Mouse (Mus musculus) embryonic facial prominence, embryonic 12.5 days (tissue): ENCODE measurements at regions not wholly inside any gene's neighbourhood (a gene's known extent, or its start where the extent isn't known, plus 50 kb on each side); places are given as distances from the start of the nearest gene placed in this dataset.

Experiments used
- ATAC-seq: fragments of 200-750 bp; cut with Nextera tagmentation; 2 replicates; pipeline ENCODE4 v1.8.0; 2017; ENCODE audit not compliant: insufficient number of reproducible peaks, insufficient read depth, low FRiP score, low TSS enrichment
- H3K27ac ChIP-seq: fragments of 300-500 bp; sonication (generic); 2 replicates; pipeline ENCODE4 v1.5.1; 2016; ENCODE audit warnings: mild to moderate bottlenecking
- H3K27me3 ChIP-seq: fragments of 300-500 bp; sonication (generic); 2 replicates; pipeline ENCODE4 v1.6.1; 2016; ENCODE audit warnings: mild to moderate bottlenecking, moderate library complexity
- H3K36me3 ChIP-seq: fragments of 300-500 bp; sonication (generic); 2 replicates; pipeline ENCODE4 v1.6.1; 2016; ENCODE audit warnings: mild to moderate bottlenecking
- H3K4me1 ChIP-seq: fragments of 300-500 bp; sonication (generic); 2 replicates; pipeline ENCODE4 v1.6.1; 2016
- H3K4me2 ChIP-seq: fragments of 300-500 bp; sonication (generic); replicated peaks from 2 replicates; pipeline ENCODE4 v1.6.1; 2016; ENCODE audit warnings: mild to moderate bottlenecking, moderate library complexity
- H3K4me3 ChIP-seq: fragments of 300-500 bp; sonication (generic); 2 replicates; pipeline ENCODE4 v1.5.1; 2016; ENCODE audit warnings: mild to moderate bottlenecking
- H3K9ac ChIP-seq: fragments of 300-500 bp; sonication (generic); 2 replicates; pipeline ENCODE4 v1.6.1; 2016; ENCODE audit warnings: mild to moderate bottlenecking, moderate library complexity
- H3K9me3 ChIP-seq: fragments of 300-500 bp; sonication (generic); 2 replicates; pipeline ENCODE4 v1.6.1; 2016; ENCODE audit warnings: mild to moderate bottlenecking, moderate library complexity
- WGBS: fragments of 180-500 bp; shearing (Covaris S2); methylation state at CpG from one replicate; pipeline ENCODE4 v1.1.7; 2016; 5-methylcytosine and 5-hydroxymethylcytosine counted together

DNA sequence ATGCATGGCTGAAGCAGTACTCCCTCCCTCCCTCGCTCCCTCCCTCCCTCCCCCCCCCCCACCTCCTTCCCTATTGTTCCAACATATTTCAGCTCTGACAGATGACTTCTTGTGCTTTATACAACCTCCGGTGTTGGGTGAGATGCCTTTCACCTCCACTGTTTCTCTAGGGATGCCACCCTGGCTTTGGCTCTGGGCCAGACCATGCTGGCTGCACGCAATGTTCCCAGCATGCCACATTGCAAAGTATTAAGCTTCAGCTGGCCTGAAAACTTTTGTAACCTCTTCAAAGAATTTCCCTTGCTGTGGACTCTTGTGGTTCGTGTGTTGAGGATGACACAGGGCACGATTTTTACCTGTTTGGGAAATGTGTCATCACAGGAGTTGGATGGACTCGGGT lies 107.1 kb upstream of the Cd180 start:
- H3K36me3 ChIP-seq: no peaks in the 10 kb centered on the region
- WGBS: 71% methylated on average over 5 of the region's 6 CpGs
- H3K9me3 ChIP-seq: no peaks in the 10 kb centered on the region
- no peak overlapping the region for H3K9ac ChIP-seq
- H3K27me3 ChIP-seq: no peaks in the 10 kb centered on the region
- H3K27ac ChIP-seq: no peak overlapping the region
- no peak for ATAC-seq
- no peak overlapping the region for H3K4me3 ChIP-seq
- H3K4me2 ChIP-seq: no peak overlapping the region
- H3K4me1 ChIP-seq: peaks cover 22% of the 10 kb centered on the region

DNA sequence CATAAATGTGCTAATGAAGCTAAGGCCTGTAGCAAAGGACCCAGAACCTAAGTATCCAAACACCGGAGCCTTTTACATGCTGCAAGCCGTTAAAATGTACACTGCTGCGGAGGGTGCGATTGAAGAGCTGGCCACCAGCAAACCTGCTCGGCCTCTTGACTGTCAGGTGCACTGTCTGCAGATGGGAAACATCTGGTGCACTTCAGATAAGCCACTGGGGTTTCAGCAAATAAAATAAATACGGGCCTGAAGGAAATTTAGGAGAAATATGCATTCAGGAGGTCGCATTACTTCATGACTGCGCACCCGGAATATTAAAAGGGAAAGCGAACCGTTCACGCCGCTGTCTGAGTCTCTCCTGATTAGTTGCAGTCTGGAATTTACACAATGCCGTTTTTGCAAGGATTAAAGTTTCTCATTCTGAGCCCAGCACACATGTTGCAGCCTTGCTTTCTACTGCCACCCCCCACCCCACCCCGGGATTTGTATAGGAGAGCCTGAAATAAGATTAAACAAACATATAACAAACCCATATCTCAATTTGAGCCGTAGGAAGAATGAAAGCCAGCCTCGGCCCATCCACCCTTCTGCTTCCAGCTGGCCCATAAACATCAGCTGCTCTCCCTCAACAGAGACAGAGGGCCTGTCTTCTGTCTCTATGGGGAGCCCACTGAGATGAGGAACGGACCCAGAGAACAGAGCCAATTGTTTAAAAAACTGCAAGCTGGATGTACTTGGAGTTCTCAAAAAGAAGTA lies 103.5 kb upstream of the Cd180 start:
- Histone ChIP-seq H3K4me2 (peak overlapping the region; percentile 36), H3K9me3 (no peaks in the 10 kb centered on the region), H3K27ac (peak overlapping the region; percentile 78), H3K36me3 (no peaks in the 10 kb centered on the region), H3K4me3 (no peak overlapping the region), H3K9ac (no peak overlapping the region), H3K4me1 (peaks cover 29% of the 10 kb centered on the region), H3K27me3 (no peaks in the 10 kb centered on the region)
- WGBS: 29% methylated on average over 18 of the region's 18 CpGs
- peak; percentile 62; the same call in 1 of the 2 replicates for ATAC-seq

DNA sequence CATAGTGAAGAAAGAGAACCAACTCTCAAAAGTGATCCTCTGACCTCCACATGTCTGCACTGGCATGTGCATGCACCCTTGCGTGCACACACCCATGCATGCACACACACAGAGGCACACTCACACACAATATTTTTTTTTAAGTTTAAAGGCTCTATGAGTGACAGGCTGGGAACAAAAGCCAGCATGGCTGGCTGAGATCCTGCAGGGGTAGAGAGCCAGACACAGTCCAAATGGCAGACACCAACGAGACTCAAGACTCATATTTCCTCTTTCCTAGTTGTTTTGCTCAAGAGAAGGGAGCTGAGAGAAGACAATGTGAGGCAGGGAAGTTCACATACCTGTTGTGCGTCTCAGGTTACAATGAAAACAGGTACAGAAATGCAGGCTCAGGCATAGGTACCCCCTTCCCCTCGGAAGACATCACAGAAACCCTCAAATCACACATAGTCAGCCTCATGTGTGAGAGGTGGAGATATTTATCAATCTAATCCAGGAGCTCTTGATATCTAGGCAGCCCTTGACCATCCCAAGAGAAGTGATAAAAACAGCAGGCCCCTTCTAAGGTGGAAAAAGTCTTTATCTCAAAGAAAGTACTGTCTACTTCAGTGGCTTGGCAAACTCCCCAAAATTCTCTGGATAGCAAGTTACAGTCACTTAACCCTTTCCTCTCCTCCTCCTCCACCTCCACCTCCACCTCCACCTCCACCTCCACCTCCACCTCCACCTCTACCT lies 101.4 kb upstream of the Cd180 start:
- Histone ChIP-seq H3K9me3 (no peaks in the 10 kb centered on the region), H3K4me2 (no peak overlapping the region), H3K4me1 (peaks cover 29% of the 10 kb centered on the region), H3K4me3 (no peak overlapping the region), H3K36me3 (no peaks in the 10 kb centered on the region), H3K9ac (no peak overlapping the region), H3K27me3 (no peaks in the 10 kb centered on the region), H3K27ac (no peak overlapping the region)
- no peak for ATAC-seq
- 65% methylated on average over 4 of the region's 4 CpGs for WGBS

DNA sequence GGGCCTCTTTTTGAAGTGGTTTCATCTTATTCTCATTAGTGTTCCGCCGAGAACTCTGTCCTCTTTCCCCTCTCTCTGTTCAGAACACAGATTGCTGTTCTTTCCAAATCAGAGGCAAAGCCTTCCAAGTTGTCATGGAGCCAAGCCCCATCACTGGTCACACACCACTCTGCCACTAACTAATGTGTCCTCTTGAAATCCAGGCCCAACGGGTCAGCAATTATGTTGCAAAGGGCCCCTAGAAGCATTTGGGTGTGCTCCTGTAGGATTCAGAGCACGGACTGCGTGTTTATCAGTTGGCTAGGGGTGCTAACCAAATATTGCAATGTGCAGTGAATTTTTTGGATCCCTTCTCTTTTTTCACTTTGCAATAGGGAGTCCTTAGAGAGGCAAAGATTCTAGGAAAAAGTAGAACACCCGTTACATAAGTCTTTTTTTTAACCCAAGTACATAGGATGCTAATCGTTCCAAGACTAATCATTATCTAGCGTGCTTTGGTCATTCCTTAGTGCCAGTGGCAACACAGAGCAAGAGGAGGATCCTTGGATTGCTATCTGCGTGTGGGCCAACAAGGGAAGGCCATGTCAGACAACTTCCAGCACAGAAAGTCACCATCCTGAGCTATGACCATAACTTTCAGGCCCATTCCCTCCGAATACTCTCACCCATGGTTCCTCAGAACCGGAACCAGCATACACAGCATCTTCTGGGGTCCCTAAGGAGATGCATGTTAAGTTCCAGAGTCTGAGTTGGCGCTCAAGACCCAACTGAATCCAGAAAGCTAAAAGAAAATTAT lies 99.8 kb upstream of the Cd180 start:
- H3K27ac ChIP-seq: no peak overlapping the region
- no peak overlapping the region for H3K4me3 ChIP-seq
- no peaks in the 10 kb centered on the region for H3K27me3 ChIP-seq
- 89% methylated on average over 12 of the region's 12 CpGs for WGBS
- H3K9me3 ChIP-seq: no peaks in the 10 kb centered on the region
- peaks cover 29% of the 10 kb centered on the region for H3K4me1 ChIP-seq
- no peak overlapping the region for H3K9ac ChIP-seq
- no peak for ATAC-seq
- H3K4me2 ChIP-seq: no peak overlapping the region
- H3K36me3 ChIP-seq: no peaks in the 10 kb centered on the region

DNA sequence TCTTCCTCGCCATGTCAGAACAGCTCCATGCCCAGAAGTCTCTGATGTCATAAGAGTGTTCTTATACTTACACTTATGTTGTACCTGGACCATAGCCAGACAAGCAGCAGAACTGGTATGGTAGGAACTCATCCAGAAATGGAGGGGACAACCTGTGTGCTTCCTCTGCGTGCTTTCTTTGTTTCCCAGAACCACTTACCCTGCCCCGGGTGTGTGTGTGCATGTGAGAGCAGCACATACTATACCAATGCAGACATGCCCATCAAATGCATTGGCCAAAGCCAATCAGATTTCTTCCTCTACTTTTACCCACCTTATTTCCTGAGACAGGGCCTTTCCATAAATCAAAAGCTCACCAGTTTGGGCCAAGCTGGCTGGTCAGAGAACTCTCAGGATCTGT lies 99.2 kb upstream of the Cd180 start:
- ATAC-seq: no peak

DNA sequence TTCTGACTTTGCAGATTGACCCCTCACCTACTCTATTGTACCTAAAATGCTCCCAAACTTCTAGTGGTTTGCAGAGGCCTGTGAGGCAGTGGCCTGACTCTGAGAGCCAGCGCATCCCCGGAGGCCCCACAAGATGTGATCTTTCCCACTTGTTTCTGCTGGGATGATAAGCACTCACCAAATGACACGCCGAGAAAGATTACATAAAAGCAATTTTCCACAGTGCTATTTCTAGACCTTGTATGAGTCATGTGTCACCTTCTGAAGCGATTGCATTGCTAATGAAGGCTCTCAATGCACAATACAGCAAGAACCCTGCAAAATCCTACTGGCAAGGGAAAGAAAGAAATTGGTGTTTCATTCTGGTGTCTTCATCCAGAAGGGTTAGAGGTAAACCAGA lies 97.8 kb upstream of the Cd180 start:
- Histone ChIP-seq H3K9me3 (no peaks in the 10 kb centered on the region), H3K27ac (no peak overlapping the region), H3K4me3 (no peak overlapping the region), H3K4me1 (peaks cover 14% of the 10 kb centered on the region; the same call in 1 of the 2 replicates), H3K4me2 (no peak overlapping the region), H3K27me3 (no peaks in the 10 kb centered on the region), H3K36me3 (no peaks in the 10 kb centered on the region), H3K9ac (no peak overlapping the region)
- WGBS: 91% methylated on average over 5 of the region's 5 CpGs
- ATAC-seq: no peak

More for the DNA sequence above, 99.2 kb upstream of the Cd180 start:
- H3K27ac ChIP-seq: no peak overlapping the region
- no peak overlapping the region for H3K4me2 ChIP-seq
- no peaks in the 10 kb centered on the region for H3K9me3 ChIP-seq
- H3K36me3 ChIP-seq: no peaks in the 10 kb centered on the region
- H3K4me3 ChIP-seq: no peak overlapping the region
- WGBS: 89% methylated on average over 3 of the region's 3 CpGs
- peaks cover 28% of the 10 kb centered on the region for H3K4me1 ChIP-seq
- H3K27me3 ChIP-seq: no peaks in the 10 kb centered on the region
- no peak overlapping the region for H3K9ac ChIP-seq

DNA sequence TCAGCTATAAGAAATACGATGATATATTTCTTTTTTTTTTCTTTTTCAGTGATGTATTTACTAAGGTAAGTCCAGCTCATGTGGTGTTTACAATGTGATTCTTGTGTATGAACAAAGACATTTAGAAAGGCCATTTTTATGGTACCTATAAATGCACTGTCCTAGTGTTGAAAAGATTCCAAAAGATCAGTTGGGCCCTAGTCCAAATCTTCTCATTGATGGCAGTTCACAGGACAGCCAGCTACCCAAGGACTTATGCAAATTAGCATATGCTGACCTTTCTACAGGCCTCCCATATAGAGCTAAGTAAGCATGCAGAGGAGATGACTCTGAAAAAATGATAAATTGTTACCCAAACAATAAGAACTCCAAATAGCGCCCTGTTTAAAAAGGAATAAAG lies 97.3 kb upstream of the Cd180 start:
- Histone ChIP-seq H3K4me2 (no peak overlapping the region), H3K4me1 (peaks cover 9% of the 10 kb centered on the region; the same call in 1 of the 2 replicates), H3K9ac (no peak overlapping the region), H3K27ac (no peak overlapping the region), H3K4me3 (no peak overlapping the region), H3K9me3 (no peaks in the 10 kb centered on the region), H3K36me3 (no peaks in the 10 kb centered on the region), H3K27me3 (no peaks in the 10 kb centered on the region)
- 88% methylated on average over 2 of the region's 2 CpGs for WGBS
- no peak for ATAC-seq

DNA sequence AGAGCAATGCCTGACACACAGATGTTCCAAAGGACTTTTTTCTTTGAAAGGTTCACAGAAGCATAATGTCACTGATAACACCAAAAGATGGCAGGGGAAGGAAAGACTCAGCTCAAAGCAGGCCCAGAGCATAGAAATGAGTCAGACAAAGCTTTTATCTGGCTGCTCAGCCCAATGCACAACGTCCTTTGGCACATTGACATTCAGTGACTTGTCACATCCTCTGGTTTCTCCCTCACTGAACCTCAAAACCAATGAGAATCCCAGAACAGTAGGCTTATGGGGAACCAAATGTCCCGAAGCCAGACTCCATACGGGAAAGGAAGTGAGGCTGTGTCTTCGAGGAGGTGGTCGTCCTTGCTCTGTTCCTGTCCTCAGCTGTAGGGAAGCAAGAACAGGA lies 95.2 kb upstream of the Cd180 start:
- H3K9me3 ChIP-seq: no peaks in the 10 kb centered on the region
- WGBS: 77% methylated on average over 5 of the region's 5 CpGs
- H3K27ac ChIP-seq: no peak overlapping the region
- no peaks in the 10 kb centered on the region for H3K36me3 ChIP-seq
- no peak overlapping the region for H3K9ac ChIP-seq
- no peak overlapping the region for H3K4me2 ChIP-seq
- no peaks in the 10 kb centered on the region for H3K4me1 ChIP-seq
- H3K27me3 ChIP-seq: no peaks in the 10 kb centered on the region
- no peak for ATAC-seq
- no peak overlapping the region for H3K4me3 ChIP-seq

DNA sequence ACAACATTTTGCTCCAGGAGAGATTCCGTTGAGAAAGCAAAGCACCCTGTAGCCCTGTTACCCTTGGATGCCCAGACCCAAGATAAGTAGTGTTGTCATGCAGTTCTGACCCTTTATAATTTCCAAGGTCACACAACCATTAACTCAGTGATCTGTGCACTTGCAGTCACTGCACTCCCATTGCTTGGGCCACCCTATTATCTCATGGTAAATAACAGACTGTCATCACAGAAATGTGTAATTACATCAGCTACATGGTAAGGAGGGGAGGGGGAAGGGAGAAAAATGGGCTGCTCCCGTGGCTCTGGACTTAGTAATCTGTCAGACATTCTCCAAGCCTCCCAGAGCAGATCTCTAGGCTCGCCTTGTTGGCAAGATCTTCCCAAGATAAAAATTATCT lies 93.8 kb upstream of the Cd180 start:
- H3K36me3 ChIP-seq: no peaks in the 10 kb centered on the region
- H3K4me2 ChIP-seq: no peak overlapping the region
- H3K4me3 ChIP-seq: no peak overlapping the region
- ATAC-seq: no peak
- no peak overlapping the region; the same call in 1 of the 2 replicates for H3K9ac ChIP-seq
- no peaks in the 10 kb centered on the region for H3K9me3 ChIP-seq
- WGBS: 55% methylated on average over 3 of the region's 3 CpGs
- H3K27ac ChIP-seq: no peak overlapping the region
- H3K27me3 ChIP-seq: no peaks in the 10 kb centered on the region
- H3K4me1 ChIP-seq: no peaks in the 10 kb centered on the region

DNA sequence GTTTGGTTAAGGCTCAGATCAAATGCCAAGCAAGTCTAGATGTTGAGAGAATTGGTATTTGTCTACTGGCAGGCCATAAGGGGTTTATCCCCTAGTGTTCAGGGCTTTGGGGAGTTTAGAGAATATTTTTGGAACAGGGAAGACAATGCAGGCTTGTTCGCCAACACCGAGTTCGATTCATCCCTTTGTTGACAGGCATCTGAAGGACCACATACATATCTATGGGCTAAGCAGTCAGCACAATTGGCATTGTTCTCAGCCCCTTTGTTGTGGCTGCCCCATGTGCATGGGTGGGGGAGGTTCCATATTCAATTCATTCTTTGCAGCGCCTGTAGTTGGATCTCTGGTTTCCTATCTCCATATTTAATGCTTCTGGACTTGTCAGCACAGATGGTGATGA lies 93.3 kb upstream of the Cd180 start:
- H3K4me1 ChIP-seq: no peaks in the 10 kb centered on the region
- WGBS: 61% methylated on average over 4 of the region's 4 CpGs
- H3K4me2 ChIP-seq: no peak overlapping the region
- no peak for ATAC-seq
- no peak overlapping the region for H3K27ac ChIP-seq
- no peaks in the 10 kb centered on the region for H3K27me3 ChIP-seq
- no peaks in the 10 kb centered on the region for H3K36me3 ChIP-seq
- no peak overlapping the region for H3K4me3 ChIP-seq
- H3K9me3 ChIP-seq: no peaks in the 10 kb centered on the region
- no peak overlapping the region; the same call in 1 of the 2 replicates for H3K9ac ChIP-seq

DNA sequence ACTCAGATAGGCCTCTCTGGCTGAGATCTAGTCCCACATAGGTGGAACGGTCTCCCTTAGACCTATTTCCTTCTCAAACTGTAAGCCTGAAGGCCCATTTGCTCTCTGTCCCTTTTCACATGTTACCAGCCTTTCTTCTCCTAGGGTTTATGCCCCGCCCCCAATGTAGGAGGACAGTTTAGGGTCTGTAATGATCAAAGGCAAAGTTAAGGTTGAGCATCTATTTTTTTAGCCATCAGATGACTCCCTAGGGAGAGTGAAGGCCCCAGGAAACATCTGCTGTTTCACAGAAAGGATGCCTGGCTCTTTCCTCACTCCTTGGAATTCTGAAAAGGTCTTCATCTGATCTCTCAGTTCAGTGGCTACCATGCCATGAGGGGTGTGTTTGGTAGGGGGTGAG lies 68.9 kb upstream of the Cd180 start:
- H3K27me3 ChIP-seq: no peaks in the 10 kb centered on the region
- H3K4me2 ChIP-seq: no peak overlapping the region
- ATAC-seq: no peak
- WGBS: 69% methylated on average over 2 of the region's 2 CpGs
- H3K9me3 ChIP-seq: no peaks in the 10 kb centered on the region
- no peak overlapping the region for H3K9ac ChIP-seq
- peaks cover 23% of the 10 kb centered on the region for H3K4me1 ChIP-seq
- H3K27ac ChIP-seq: peak overlapping the region; percentile 84
- H3K36me3 ChIP-seq: no peaks in the 10 kb centered on the region
- H3K4me3 ChIP-seq: no peak overlapping the region
